Mouse (Mus musculus): Measurements from ENCODE around the gene Duox1. TPM values are rescaled to one million over a fixed set of nuclear protein-coding genes. Genes with fewer than 3 reads are reported as not detected.
"Not testable (repeated sequence)": the region's sequence is repeated elsewhere in the genome, so short reads cannot be mapped to it uniquely, and the experiment has no call there.

The Duox1 gene
- total RNA-seq, 1 experiment: 0.76 TPM

DNA sequence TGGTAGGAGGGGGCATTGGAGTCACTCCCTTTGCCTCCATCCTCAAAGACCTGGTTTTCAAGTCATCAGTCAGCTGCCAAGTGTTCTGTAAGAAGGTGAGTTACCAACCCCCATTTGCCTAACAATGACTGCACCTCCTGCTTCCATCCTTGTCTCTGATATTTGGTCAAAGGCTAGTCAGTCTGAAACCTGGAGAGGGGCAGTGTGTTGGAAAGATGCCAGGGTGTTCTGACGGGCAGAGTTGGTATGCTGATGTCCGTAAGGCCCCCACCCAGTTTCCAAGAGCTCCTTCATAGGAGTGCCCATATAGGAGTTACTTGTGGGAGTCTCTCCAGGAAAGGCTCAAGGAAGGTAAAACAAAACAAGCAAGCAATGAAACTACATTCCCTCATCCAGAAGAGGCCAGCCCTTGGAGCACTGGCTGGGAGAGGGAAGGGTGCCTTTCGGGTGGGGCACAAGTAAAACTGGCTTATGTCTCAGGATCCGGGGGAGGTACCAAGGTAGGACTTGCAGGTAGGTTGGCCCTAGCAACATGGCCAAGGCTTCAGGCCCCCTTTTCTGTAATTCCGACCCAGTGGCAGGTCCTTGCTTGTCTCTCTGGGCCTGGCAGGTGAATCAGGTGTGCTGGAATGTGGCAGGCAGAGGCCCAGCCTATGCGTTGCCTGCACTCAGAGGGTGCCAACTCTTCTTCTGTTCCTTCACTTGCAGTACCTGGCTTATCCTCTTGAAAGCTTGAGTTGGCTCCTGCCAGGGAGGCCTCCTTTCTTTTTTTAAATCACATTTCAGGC, 29.8 kb downstream of the Duox1 start:
- Histone ChIP-seq H3K36me3 (ENCODE audit: control insufficient read depth, insufficient read depth, low read length, poor library complexity, severe bottlenecking) (peaks cover 2% of the 10 kb centered on the region; the same call in 1 of the 2 replicates), H3K27ac (ENCODE audit: insufficient read depth, low read depth, low read length, poor library complexity, severe bottlenecking) (no peak overlapping the region), H3K4me1 (ENCODE audit: control insufficient read depth in 2 of 2, insufficient read depth in 2 of 2, low read length in 2 of 2, poor library complexity in 1 of 2) (peaks cover 0 to 20% of the 10 kb centered on the region in 2 experiments; a peak in 2 of 4 replicates), H3K4me3 (ENCODE audit: insufficient read depth in 1 of 2, low read depth in 1 of 2, low read length in 2 of 2, poor library complexity in 1 of 2, severe bottlenecking in 1 of 2) (no peak overlapping the region), H3K9ac (ENCODE audit: insufficient read depth, low read depth, low read length, poor library complexity, severe bottlenecking) (no peak overlapping the region), H3K9me3 (ENCODE audit: control insufficient read depth, insufficient read depth, low read depth, low read length) (no peaks in the 10 kb centered on the region)
- TF ChIP-seq CHD2 (IDR thresholded peaks at IDR 0.05; ENCODE audit: low read depth, low read length) (no peak), MAFK (IDR thresholded peaks at IDR 0.05; ENCODE audit: insufficient read depth, low read depth, low read length) (no peak), ZC3H11A (IDR thresholded peaks at IDR 0.05; ENCODE audit: borderline replicate concordance, low read depth, low read length) (no peak), HCFC1 (IDR thresholded peaks at IDR 0.05; ENCODE audit: borderline replicate concordance, insufficient read depth, low read length) (no peak), ZNF384 (IDR thresholded peaks at IDR 0.05; ENCODE audit: low read depth, low read length) (no peak)
- in situ Hi-C loops (cut with MboI; ENCODE audit: low sequenced_read_pairs in 2 of 2, unreplicated experiment in 2 of 2): no loop called here
- DNase-seq (ENCODE audit: low read depth, low spot score): no peak

DNA sequence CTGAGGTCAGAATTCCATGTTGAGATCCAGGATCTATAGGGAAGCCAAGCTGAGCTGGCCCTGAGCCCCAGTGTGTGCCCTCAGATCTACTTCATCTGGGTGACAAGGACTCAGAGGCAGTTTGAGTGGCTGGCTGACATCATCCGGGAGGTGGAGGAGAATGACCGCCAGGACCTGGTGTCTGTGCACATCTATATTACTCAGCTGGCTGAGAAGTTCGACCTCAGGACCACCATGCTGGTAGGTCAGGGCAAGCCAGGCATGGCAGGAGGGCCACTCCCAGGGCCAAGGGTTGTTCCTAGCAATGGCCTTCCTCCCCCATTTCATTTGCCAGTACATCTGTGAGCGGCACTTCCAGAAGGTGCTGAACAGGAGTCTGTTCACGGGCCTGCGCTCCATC, 30.7 kb downstream of the Duox1 start:
- H3K4me3 ChIP-seq (ENCODE audit: insufficient read depth in 1 of 2, low read depth in 1 of 2, low read length in 2 of 2, poor library complexity in 1 of 2, severe bottlenecking in 1 of 2); in situ Hi-C loops (cut with MboI; ENCODE audit: low sequenced_read_pairs in 2 of 2, unreplicated experiment in 2 of 2); H3K36me3 ChIP-seq (ENCODE audit: control insufficient read depth, insufficient read depth, low read length, poor library complexity, severe bottlenecking); H3K9me3 ChIP-seq (ENCODE audit: control insufficient read depth, insufficient read depth, low read depth, low read length); H3K9ac ChIP-seq (ENCODE audit: insufficient read depth, low read depth, low read length, poor library complexity, severe bottlenecking); DNase-seq (ENCODE audit: low read depth, low spot score); H3K27ac ChIP-seq (ENCODE audit: insufficient read depth, low read depth, low read length, poor library complexity, severe bottlenecking): not testable (repeated sequence)
- peaks cover 0 to 21% of the 10 kb centered on the region in 2 experiments; a peak in 2 of 4 replicates for H3K4me1 ChIP-seq (ENCODE audit: control insufficient read depth in 2 of 2, insufficient read depth in 2 of 2, low read length in 2 of 2, poor library complexity in 1 of 2)

DNA sequence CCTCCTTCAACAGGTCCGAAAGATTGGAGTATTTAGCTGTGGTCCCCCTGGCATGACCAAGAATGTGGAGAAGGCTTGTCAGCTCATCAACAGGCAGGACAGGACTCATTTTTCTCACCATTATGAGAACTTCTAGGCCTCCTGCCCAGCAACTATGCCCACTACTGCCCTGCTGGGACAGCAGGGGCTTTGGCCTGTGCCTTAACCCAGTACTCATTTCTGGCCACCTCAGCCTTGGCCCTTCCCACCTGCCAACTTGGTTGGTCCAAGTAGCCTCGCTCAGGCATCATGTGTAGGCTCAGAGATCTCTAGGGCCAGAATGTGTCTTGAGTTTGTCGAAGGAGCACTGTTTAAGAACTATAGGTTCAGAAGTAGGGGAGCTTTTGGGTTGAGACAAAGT, 31.8 kb downstream of the Duox1 start:
- in situ Hi-C loops (cut with MboI; ENCODE audit: low sequenced_read_pairs in 2 of 2, unreplicated experiment in 2 of 2): no loop called here
- Histone ChIP-seq H3K4me1 (ENCODE audit: control insufficient read depth in 2 of 2, insufficient read depth in 2 of 2, low read length in 2 of 2, poor library complexity in 1 of 2) (peaks cover 0 to 25% of the 10 kb centered on the region in 2 experiments; a peak in 2 of 4 replicates), H3K27ac (ENCODE audit: insufficient read depth, low read depth, low read length, poor library complexity, severe bottlenecking) (no peak overlapping the region), H3K9me3 (ENCODE audit: control insufficient read depth, insufficient read depth, low read depth, low read length) (no peaks in the 10 kb centered on the region), H3K4me3 (ENCODE audit: insufficient read depth in 1 of 2, low read depth in 1 of 2, low read length in 2 of 2, poor library complexity in 1 of 2, severe bottlenecking in 1 of 2) (no peak overlapping the region), H3K9ac (ENCODE audit: insufficient read depth, low read depth, low read length, poor library complexity, severe bottlenecking) (no peak overlapping the region), H3K36me3 (ENCODE audit: control insufficient read depth, insufficient read depth, low read length, poor library complexity, severe bottlenecking) (peaks cover 2% of the 10 kb centered on the region; the same call in 1 of the 2 replicates)
- DNase-seq (ENCODE audit: low read depth, low spot score): no peak
- TF ChIP-seq MAFK (IDR thresholded peaks at IDR 0.05; ENCODE audit: insufficient read depth, low read depth, low read length): no peak
- TF ChIP-seq ZC3H11A (IDR thresholded peaks at IDR 0.05; ENCODE audit: borderline replicate concordance, low read depth, low read length): no peak
- no peak for TF ChIP-seq HCFC1 (IDR thresholded peaks at IDR 0.05; ENCODE audit: borderline replicate concordance, insufficient read depth, low read length)
- no peak for TF ChIP-seq ZNF384 (IDR thresholded peaks at IDR 0.05; ENCODE audit: low read depth, low read length)

DNA sequence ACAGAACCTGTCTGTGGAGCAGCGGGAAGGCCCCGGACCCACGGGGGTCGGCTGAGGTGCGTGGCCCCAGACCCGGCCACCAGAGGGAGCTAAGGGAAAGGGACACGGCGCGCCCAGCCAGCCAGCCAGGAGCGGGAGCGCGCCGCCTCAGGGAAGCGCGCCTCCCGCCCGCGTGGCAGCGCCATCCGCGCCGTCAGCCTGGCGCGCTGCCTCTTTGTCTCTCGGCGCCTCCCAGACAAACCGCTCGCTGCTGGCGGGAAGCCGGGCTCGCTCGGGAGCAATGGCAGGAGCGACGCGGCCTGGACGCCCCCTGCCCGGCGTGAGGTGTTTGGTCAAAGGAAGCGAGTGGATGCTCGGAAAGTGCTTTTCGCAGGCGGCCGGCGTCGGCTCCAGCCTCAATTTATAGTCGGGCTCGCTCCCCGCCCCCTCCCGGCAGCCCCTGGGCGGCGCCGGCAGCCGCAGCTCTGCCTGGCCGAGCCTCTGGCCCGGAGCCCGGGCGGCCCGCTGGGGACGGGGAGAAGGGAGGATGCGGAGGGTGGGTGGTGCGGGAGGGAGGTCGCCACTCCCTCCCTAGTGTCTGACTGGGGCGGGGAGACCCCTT, 33.2 kb downstream of the Duox1 start:
- H3K4me3 ChIP-seq (ENCODE audit: insufficient read depth in 1 of 2, low read depth in 1 of 2, low read length in 2 of 2, poor library complexity in 1 of 2, severe bottlenecking in 1 of 2): peak overlapping the region; percentile 67 to 73
- peaks cover 0 to 29% of the 10 kb centered on the region in 2 experiments; a peak in 2 of 4 replicates for H3K4me1 ChIP-seq (ENCODE audit: control insufficient read depth in 2 of 2, insufficient read depth in 2 of 2, low read length in 2 of 2, poor library complexity in 1 of 2)
- no peaks in the 10 kb centered on the region for H3K9me3 ChIP-seq (ENCODE audit: control insufficient read depth, insufficient read depth, low read depth, low read length)
- peaks cover 2% of the 10 kb centered on the region; the same call in 1 of the 2 replicates for H3K36me3 ChIP-seq (ENCODE audit: control insufficient read depth, insufficient read depth, low read length, poor library complexity, severe bottlenecking)
- in situ Hi-C loops (cut with MboI; ENCODE audit: low sequenced_read_pairs in 2 of 2, unreplicated experiment in 2 of 2): no loop called here
- DNase-seq (ENCODE audit: low read depth, low spot score): peak; percentile 62
- H3K27ac ChIP-seq (ENCODE audit: insufficient read depth, low read depth, low read length, poor library complexity, severe bottlenecking): peak overlapping the region; percentile 53; the same call in 1 of the 2 replicates
- H3K9ac ChIP-seq (ENCODE audit: insufficient read depth, low read depth, low read length, poor library complexity, severe bottlenecking): peak overlapping the region; percentile 77
- TF ChIP-seq HCFC1 (IDR thresholded peaks at IDR 0.05; ENCODE audit: borderline replicate concordance, insufficient read depth, low read length): 0 out of 2 replicates have a peak, but pooled peaks have one; percentile 59
- no peak for TF ChIP-seq CHD2 (IDR thresholded peaks at IDR 0.05; ENCODE audit: low read depth, low read length)
